Mouse (Mus musculus) small intestine, adult 2 months (tissue): ENCODE measurements around the gene Rabep2.

Source experiments
- CTCF ChIP-seq: fragments of 200-500 bp; IDR thresholded peaks from 2 replicates; pipeline ENCODE4 v1.5.1; 2012; ENCODE audit warnings: low read depth, mild to moderate bottlenecking, control low read depth, inconsistent platforms, low read length, moderate library complexity, mixed read lengths; ENCODE audit not compliant: insufficient replicate concordance, insufficient read length; ENCODE audit errors: extremely low read depth
- POLR2A ChIP-seq: fragments of 200-500 bp; IDR thresholded peaks from 2 replicates; pipeline ENCODE4 v1.6.1; 2012; ENCODE audit warnings: low read depth, mild to moderate bottlenecking, control low read depth, inconsistent platforms, low read length, moderate library complexity

DNA sequence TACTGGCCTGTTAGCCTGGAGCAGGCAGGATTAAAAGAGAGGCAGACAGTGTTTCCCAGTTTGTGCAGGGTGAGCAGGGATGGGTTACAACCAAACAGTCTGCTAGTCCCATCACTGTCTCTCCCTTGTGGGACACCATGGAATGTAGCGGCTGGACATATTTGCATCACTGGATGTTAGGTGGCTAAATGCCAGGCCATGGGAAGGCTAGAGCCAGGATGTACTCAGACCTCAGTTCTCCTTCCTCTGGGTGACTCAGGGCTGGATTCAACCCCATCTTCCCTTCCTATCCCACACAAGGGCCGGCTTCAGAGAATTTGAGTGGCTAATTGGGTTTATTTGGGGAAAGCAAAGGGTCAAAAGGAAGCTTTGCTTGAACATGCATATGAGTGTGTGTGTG is 19.9 kb upstream of the Rabep2 start:
- TF ChIP-seq CTCF (no peak), POLR2A (no peak)
